Mouse (Mus musculus) embryonic fibroblast, embryonic 13.5 days (primary cell): ENCODE results near the gene Kif6.

Source experiments
- CTCF ChIP-seq: IDR thresholded peaks from 2 replicates; pipeline ENCODE4 v1.5.1; 2011; ENCODE audit warnings: mild to moderate bottlenecking, control low read depth, low read length, moderate library complexity, borderline replicate concordance; ENCODE audit not compliant: insufficient read depth
- POLR2A ChIP-seq: IDR thresholded peaks from 2 replicates; pipeline ENCODE4 v1.6.1; 2011; ENCODE audit warnings: low read depth, mild to moderate bottlenecking, control low read depth, low read length, moderate library complexity

DNA sequence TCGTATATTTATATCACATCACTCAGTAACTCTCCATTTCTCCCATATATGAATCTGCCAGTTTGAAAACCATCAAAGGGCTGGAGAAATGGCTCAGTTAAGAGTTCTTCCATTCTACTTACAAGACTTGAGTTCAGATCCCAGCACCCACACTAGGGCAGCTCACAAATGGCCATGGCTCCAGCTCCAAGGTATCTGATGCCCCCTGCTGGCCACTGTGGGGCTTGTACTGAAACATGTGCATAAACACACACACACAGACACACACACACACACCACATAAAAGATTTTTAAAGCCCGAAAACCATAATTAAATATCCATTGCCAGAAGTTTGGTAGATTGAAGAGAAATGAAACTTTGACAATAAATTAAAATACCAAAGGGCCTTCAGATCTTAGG is 111.3 kb downstream of the Kif6 start:
- TF ChIP-seq CTCF (no peak), POLR2A (no peak)
